Mouse (Mus musculus): Measurements from ENCODE around the gene Gm13279. TPM values are rescaled to one million over a fixed set of nuclear protein-coding genes. Genes with fewer than 3 reads are reported as not detected.

Gm13279 gene
- not detected in 2 replicates for polyA plus RNA-seq (2021; fragmentation: Nextera tagmentation)
- long read RNA-seq, experiment 1 = 0 reads
- long read RNA-seq, experiment 2 = 0 reads

DNA sequence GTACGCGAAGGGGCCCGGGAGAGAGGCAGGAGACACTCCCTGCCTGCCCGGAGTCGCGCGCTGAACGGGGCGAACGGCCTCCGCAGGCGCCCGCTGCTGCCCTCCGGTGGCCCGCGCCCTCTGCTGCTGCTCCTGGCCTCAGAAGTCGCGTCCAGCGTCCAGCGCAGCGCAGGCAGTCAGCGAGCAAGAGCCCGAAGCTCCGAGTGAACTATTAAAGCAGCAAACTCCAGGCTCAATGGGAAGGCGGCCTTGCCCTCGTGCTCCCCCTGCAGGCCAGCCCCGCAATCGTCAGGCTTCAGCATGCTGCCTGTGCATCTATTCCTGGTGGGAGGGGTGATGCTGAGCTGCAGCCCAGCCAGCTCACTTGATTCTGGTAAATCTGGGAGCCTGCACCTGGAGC lies at the start of gene Gm13279:
Gm13279 (plus strand) TSS at position 301 of the 400 bp plus-strand sequence.

DNA sequence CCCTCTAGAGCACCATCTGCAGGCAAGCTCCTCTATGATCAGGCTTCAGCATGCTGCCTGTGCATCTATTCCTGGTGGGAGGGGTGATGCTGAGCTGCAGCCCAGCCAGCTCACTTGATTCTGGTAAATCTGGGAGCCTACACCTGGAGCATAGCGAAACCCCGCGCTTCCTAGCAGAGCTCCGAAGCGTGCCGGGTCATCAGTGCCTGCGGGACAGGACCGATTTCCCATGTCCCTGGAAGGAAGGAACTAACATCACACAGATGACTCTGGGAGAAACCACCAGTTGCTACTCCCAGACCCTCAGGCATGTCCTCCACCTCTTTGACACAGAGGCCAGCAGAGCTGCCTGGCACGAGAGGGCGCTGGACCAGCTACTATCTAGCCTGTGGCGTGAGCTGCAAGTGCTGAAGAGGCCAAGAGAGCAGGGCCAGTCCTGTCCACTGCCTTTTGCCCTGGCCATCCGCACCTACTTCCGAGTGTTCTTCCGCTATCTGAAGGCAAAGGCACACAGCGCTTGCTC lies 42.3 kb upstream of the Gm13279 start, which contains the start of gene Gm13271:
Gm13271 (plus strand) TSS at position 51 of the 523 bp plus-strand sequence.

DNA sequence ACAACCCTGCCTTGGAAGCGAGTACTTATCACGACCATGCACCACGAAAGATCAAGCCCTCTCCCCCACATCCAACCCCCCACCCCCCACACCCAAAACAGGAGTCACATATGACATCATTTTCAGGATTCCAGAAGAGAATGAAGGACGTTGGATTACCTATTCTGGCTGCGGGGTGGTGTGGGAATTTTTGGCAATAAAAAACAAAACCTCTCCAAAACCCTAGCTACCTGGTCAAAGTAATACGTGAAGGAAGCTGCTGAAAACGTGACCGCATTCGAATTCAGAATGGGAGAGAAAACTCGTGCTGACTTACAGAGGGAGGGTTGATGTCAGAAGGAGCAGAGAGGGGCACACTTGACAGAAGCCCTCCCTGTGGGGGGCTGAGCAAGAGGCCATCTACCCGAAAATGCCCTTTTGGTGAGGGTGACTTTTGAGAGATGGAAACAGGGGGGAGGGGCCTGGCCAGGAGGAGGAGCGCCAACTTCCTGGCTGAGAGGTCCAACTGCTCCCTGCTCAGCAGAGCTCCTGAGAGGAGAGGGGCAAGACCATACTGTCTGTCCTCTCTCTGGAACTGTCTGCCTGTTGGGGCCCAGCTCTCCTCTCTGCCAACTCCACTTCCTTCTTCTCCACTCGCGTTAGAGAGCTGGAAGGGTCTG lies 37.5 kb upstream of the Gm13279 start, which contains the start of gene Gm13283:
Gm13283 (plus strand) TSS at position 510 of the 659 bp plus-strand sequence.

DNA sequence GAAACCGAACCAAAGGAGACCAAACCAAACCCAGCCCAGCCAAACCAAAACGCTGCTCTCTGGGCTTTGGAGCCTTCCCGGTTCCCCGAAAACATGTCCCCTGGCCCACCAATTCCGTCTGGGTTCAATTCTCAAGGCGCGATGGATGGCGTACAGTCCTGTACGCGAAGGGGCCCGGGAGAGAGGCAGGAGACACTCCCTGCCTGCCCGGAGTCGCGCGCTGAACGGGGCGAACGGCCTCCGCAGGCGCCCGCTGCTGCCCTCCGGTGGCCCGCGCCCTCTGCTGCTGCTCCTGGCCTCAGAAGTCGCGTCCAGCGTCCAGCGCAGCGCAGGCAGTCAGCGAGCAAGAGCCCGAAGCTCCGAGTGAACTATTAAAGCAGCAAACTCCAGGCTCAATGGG lies 23.7 kb upstream of the Gm13279 start, which contains the start of gene Gm13290:
Gm13290 (plus strand) TSS at position 301 of the 400 bp plus-strand sequence.

DNA sequence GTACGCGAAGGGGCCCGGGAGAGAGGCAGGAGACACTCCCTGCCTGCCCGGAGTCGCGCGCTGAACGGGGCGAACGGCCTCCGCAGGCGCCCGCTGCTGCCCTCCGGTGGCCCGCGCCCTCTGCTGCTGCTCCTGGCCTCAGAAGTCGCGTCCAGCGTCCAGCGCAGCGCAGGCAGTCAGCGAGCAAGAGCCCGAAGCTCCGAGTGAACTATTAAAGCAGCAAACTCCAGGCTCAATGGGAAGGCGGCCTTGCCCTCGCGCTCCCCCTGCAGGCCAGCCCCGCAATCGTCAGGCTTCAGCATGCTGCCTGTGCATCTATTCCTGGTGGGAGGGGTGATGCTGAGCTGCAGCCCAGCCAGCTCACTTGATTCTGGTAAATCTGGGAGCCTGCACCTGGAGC lies 20.6 kb upstream of the Gm13279 start, which contains the start of gene Gm13289:
Gm13289 (plus strand) TSS at position 301 of the 400 bp plus-strand sequence.

DNA sequence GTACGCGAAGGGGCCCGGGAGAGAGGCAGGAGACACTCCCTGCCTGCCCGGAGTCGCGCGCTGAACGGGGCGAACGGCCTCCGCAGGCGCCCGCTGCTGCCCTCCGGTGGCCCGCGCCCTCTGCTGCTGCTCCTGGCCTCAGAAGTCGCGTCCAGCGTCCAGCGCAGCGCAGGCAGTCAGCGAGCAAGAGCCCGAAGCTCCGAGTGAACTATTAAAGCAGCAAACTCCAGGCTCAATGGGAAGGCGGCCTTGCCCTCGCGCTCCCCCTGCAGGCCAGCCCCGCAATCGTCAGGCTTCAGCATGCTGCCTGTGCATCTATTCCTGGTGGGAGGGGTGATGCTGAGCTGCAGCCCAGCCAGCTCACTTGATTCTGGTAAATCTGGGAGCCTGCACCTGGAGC lies 17.6 kb upstream of the Gm13279 start, which contains the start of gene Gm13272:
Gm13272 (plus strand) TSS at position 301 of the 400 bp plus-strand sequence.

DNA sequence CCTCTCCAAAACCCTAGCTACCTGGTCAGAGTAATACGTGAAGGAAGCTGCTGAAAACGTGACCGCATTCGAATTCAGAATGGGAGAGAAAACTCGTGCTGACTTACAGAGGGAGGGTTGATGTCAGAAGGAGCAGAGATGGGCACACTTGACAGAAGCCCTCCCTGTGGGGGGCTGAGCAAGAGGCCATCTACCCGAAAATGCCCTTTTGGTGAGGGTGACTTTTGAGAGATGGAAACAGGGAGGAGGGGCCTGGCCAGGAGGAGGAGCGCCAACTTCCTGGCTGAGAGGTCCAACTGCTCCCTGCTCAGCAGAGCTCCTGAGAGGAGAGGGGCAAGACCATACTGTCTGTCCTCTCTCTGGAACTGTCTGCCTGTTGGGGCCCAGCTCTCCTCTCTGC lies 15.4 kb upstream of the Gm13279 start, which contains the start of gene Ifnz:
Ifnz (plus strand) TSS at position 301 of the 400 bp plus-strand sequence.

DNA sequence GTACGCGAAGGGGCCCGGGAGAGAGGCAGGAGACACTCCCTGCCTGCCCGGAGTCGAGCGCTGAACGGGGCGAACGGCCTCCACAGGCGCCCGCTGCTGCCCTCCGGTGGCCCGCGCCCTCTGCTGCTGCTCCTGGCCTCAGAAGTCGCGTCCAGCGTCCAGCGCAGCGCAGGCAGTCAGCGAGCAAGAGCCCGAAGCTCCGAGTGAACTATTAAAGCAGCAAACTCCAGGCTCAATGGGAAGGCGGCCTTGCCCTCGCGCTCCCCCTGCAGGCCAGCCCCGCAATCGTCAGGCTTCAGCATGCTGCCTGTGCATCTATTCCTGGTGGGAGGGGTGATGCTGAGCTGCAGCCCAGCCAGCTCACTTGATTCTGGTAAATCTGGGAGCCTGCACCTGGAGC lies 11.8 kb upstream of the Gm13279 start, which contains the start of gene Gm13276:
Gm13276 (plus strand) TSS at position 301 of the 400 bp plus-strand sequence.

DNA sequence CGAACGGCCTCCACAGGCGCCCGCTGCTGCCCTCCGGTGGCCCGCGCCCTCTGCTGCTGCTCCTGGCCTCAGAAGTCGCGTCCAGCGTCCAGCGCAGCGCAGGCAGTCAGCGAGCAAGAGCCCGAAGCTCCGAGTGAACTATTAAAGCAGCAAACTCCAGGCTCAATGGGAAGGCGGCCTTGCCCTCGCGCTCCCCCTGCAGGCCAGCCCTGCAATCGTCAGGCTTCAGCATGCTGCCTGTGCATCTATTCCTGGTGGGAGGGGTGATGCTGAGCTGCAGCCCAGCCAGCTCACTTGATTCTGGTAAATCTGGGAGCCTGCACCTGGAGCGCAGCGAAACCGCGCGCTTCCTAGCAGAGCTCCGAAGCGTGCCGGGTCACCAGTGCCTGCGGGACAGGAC lies 8.8 kb upstream of the Gm13279 start, which contains the start of gene Gm13277:
Gm13277 (plus strand) TSS at position 231 of the 400 bp plus-strand sequence.

DNA sequence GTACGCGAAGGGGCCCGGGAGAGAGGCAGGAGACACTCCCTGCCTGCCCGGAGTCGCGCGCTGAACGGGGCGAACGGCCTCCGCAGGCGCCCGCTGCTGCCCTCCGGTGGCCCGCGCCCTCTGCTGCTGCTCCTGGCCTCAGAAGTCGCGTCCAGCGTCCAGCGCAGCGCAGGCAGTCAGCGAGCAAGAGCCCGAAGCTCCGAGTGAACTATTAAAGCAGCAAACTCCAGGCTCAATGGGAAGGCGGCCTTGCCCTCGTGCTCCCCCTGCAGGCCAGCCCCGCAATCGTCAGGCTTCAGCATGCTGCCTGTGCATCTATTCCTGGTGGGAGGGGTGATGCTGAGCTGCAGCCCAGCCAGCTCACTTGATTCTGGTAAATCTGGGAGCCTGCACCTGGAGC lies 5.9 kb upstream of the Gm13279 start, which contains the start of gene Gm13278:
Gm13278 (plus strand) TSS at position 301 of the 400 bp plus-strand sequence.

DNA sequence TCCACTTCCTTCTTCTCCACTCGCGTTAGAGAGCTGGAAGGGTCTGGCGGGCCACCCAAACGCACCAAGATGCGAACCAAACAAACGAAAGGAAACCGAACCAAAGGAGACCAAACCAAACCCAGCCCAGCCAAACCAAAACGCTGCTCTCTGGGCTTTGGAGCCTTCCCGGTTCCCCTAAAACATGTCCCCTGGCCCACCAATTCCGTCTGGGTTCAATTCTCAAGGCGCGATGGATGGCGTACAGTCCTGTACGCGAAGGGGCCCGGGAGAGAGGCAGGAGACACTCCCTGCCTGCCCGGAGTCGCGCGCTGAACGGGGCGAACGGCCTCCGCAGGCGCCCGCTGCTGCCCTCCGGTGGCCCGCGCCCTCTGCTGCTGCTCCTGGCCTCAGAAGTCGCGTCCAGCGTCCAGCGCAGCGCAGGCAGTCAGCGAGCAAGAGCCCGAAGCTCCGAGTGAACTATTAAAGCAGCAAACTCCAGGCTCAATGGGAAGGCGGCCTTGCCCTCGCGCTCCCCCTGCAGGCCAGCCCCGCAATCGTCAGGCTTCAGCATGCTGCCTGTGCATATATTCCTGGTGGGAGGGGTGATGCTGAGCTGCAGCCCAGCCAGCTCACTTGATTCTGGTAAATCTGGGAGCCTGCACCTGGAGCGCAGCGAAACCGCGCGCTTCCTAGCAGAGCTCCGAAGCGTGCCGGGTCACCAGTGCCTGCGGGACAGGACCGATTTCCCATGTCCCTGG lies 3.1 kb upstream of the Gm13279 start, which contains the start of gene Gm13275:
Gm13275 (plus strand) TSS at position 552 of the 740 bp plus-strand sequence.

DNA sequence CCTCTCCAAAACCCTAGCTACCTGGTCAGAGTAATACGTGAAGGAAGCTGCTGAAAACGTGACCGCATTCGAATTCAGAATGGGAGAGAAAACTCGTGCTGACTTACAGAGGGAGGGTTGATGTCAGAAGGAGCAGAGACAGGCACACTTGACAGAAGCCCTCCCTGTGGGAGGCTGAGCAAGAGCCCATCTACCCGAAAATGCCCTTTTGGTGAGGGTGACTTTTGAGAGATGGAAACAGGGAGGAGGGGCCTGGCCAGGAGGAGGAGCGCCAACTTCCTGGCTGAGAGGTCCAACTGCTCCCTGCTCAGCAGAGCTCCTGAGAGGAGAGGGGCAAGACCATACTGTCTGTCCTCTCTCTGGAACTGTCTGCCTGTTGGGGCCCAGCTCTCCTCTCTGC lies 2.2 kb downstream of the Gm13279 start, which contains the start of gene Gm13285:
Gm13285 (plus strand) TSS at position 301 of the 400 bp plus-strand sequence.

DNA sequence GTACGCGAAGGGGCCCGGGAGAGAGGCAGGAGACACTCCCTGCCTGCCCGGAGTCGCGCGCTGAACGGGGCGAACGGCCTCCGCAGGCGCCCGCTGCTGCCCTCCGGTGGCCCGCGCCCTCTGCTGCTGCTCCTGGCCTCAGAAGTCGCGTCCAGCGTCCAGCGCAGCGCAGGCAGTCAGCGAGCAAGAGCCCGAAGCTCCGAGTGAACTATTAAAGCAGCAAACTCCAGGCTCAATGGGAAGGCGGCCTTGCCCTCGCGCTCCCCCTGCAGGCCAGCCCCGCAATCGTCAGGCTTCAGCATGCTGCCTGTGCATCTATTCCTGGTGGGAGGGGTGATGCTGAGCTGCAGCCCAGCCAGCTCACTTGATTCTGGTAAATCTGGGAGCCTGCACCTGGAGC lies 5.8 kb downstream of the Gm13279 start, which contains the start of gene Gm13287:
Gm13287 (plus strand) TSS at position 301 of the 400 bp plus-strand sequence.

DNA sequence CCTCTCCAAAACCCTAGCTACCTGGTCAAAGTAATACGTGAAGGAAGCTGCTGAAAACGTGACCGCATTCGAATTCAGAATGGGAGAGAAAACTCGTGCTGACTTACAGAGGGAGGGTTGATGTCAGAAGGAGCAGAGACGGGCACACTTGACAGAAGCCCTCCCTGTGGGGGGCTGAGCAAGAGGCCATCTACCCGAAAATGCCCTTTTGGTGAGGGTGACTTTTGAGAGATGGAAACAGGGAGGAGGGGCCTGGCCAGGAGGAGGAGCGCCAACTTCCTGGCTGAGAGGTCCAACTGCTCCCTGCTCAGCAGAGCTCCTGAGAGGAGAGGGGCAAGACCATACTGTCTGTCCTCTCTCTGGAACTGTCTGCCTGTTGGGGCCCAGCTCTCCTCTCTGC lies 8.0 kb downstream of the Gm13279 start, which contains the start of gene Gm13288:
Gm13288 (plus strand) TSS at position 301 of the 400 bp plus-strand sequence.

DNA sequence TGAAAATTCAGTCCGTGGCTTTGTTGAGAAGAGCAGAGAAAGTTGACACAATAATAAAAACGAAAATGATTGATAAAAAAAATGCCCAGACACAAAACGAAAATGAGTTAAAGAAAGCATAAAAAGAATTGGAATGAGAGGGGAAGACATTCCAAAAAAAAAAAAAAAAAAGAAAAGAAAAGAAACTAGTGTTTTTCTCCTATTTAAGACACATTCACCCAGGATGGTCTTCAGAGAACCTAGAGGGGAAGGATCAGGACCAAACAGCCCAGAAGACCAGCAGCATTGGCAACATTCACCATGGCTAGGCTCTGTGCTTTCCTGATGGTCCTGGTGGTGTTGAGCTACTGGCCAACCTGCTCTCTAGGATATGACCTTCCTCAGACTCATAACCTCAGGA lies 18.7 kb downstream of the Gm13279 start, which contains the start of gene Ifna7:
Ifna7 (plus strand) TSS at position 301 of the 400 bp plus-strand sequence.

DNA sequence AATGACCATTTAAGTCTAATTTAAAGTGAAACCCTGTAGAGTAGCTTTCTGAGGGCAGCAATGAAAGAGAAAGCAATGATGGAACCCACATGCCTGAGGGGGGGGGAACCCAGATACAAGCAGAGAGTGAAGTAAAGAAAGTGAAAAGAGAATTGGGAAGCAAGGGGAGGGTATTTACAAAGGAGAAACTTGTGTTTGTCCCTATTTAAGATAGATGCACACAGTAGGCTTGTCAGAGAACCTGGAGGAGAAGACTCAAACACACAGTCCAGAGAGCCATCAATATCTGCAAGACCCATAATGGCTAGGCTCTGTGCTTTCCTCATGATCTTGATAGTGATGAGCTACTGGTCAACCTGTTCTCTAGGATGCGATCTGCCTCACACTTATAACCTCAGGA lies 22.5 kb downstream of the Gm13279 start, which contains the start of gene Ifna11:
Ifna11 (plus strand) TSS at position 301 of the 400 bp plus-strand sequence.

DNA sequence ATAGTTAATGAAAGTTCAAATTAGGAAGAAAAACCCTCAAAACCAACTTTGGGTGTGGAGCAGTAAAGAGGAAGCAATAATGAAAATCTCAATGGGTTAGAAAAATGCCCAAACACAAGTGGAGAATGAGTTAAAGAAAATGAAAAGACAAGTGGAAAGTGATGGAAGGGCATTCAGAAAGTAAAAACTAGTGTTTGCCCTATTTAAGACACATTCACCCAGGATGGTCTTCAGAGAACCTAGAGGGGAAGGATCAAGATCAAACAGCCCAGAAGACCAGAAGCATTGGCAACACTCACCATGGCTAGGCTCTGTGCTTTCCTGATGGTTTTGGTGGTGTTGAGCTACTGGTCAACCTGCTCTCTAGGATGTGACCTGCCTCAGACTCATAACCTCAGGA lies 29.9 kb downstream of the Gm13279 start, which contains the start of gene Ifna6:
Ifna6 (plus strand) TSS at position 301 of the 400 bp plus-strand sequence.

DNA sequence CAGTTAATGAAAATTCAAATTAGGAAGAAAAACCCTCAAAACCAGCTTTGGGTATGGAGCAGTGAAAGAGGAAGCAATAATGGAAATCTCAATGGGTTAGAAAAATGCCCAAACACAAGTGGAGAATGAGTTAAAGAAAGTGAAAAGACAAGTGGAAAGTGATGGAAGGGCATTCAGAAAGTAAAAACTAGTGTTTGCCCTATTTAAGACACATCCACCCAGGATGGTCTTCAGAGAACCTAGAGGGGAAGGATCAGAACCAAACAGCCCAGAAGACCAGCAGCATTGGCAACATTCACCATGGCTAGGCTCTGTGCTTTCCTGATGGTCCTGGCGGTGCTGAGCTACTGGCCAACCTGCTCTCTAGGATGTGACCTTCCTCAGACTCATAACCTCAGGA lies 38.0 kb downstream of the Gm13279 start, which contains the start of gene Ifna5:
Ifna5 (plus strand) TSS at position 301 of the 400 bp plus-strand sequence.

DNA sequence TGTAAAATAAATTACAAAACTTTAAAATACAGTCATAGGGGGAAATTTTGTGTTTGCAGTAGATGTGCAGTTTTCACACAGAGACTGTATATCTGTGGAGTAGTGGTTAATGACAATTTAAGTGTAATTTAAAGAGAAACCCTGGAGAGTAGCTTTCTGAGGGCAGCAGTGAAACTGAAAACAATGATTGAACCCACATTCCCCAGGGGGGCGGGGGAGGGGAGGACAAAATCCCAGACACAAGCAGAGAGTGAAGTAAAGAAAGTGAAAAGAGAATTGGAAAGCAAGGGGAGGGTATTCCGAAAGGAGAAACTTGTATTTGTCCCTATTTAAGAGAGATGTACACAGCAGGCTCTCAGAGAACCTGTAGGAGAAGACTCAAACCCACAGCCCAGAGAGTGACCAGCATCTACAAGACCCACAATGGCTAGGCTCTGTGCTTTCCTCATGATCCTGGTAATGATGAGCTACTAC lies 44.3 kb downstream of the Gm13279 start, which contains the start of gene Ifna4:
Ifna4 (plus strand) TSS at position 424 of the 474 bp plus-strand sequence.

